8 mouse cellular contexts compared by ENCODE assay signal in genomic region chr8:46740513-46741280, GRCm38 (mm10). TPM values are rescaled to one million over a fixed set of nuclear protein-coding genes. Genes with fewer than 3 reads are reported as not detected.
DNase-seq lines count a peak whose midpoint lies in the region; ATAC-seq and TF ChIP-seq lines count a peak whose summit lies in the region.

No protein-coding gene starts in this region.

- peak overlapping the region; percentile 96 for H3K4me3 ChIP-seq in gastrocnemius, adult 2 months
- H3K4me3 ChIP-seq in hindbrain, embryonic 16.5 days (ENCODE audit: low read length) = peak overlapping the region; percentile 95

- no peaks in the 10 kb centered on the region; the same call in 1 of the 2 replicates for H3K9me3 ChIP-seq in hindbrain, embryonic 16.5 days (ENCODE audit: control insufficient read depth, low read length)

- intact Hi-C loops in gastrocnemius, adult 2 months (cut with DNase I) = loop anchor here (2.0 kb wide), 3 partner anchors 54 to 104 kb away; no protein-coding TSS in a partner anchor

- peak overlapping the region; percentile 98 for H3K27ac ChIP-seq in gastrocnemius, adult 2 months
- peak overlapping the region; percentile 93 for H3K27ac ChIP-seq in hindbrain, embryonic 16.5 days (ENCODE audit: low read depth, low read length)

- DNase-seq in R1 (ENCODE audit: low read depth, low spot score) = peak; percentile 42
- peak; percentile 81 to 84 for DNase-seq in cerebellum, postnatal 25 days
- DNase-seq in gastrocnemius, adult 2 months = peak; percentile 89
- peak; percentile 49 to 58 for DNase-seq in left cerebral cortex, adult 8-10 months (ENCODE audit: low spot score in 2 of 2)
- peak; percentile 52 for DNase-seq in retina, postnatal 7 days (ENCODE audit: low read depth, low spot score)
- peak; percentile 44 to 73 for DNase-seq in urinary bladder, adult 18-20 months (ENCODE audit: low spot score in 2 of 2)

- no peak for TF ChIP-seq CTCF in gastrocnemius, adult 2 months (IDR thresholded peaks at IDR 0.05)

- under 1% methylated on average over 64 of the region's 97 CpGs for WGBS in hindbrain, embryonic 16.5 days

- no peaks in the 10 kb centered on the region for H3K27me3 ChIP-seq in hindbrain, embryonic 16.5 days (replicated peaks; ENCODE audit: control insufficient read depth, insufficient read depth, low read length)

- H3K4me2 ChIP-seq in hindbrain, embryonic 16.5 days (ENCODE audit: low read length) = peak overlapping the region; percentile 88

- ATAC-seq in hindbrain, embryonic 16.5 days = peak; percentile 80
- ATAC-seq in megakaryocyte, adult 5-6 weeks (ENCODE audit: poor library complexity, severe bottlenecking) = peak; percentile 72

- H3K36me3 ChIP-seq in hindbrain, embryonic 16.5 days (ENCODE audit: control insufficient read depth, insufficient read depth, low read length) = no peaks in the 10 kb centered on the region

- H3K4me1 ChIP-seq in hindbrain, embryonic 16.5 days (ENCODE audit: control insufficient read depth, insufficient read depth, low read depth, low read length) = peaks cover 4% of the 10 kb centered on the region

- peak overlapping the region; percentile 99 for H3K9ac ChIP-seq in hindbrain, embryonic 16.5 days (ENCODE audit: low read depth, low read length)

RNA-seq across cellular contexts. Expression of gene Irf2, which starts 1.2 kb away (rescaled TPM):
- 10 to 100 TPM; 40.0 to 41.8 TPM for total RNA-seq in gastrocnemius, adult 2 months (2021)
- polyA plus RNA-seq in hindbrain, embryonic 16.5 days (2015; fragmentation: Nextera tagmentation; extraction: Ambion mirVana) = 11.1 TPM in 2 replicates
- 10 to 100 TPM; 56.2 to 72.4 (median 57.3) TPM for total RNA-seq in left cerebral cortex, adult 8-10 months (2022)
- 152 and 154 TPM in 2 replicates for total RNA-seq in megakaryocyte, adult 5-6 weeks (2015)
- total RNA-seq in megakaryocyte, adult 5-6 weeks (2017) = 37.9 and 77.9 TPM in 2 replicates

Comparison
In these comparisons a context has a peak if more than half of its experiments do, and no peak if none do; other contexts are left out.
1. Peak in every context shown above with its lines: DNase-seq, ATAC-seq, H3K4me3 ChIP-seq and H3K27ac ChIP-seq.